ENCODE assay signal across 35 mouse cellular contexts in genomic region chr13:28432017-28432416, GRCm38 (mm10).
"Had no signal": no experiment of that assay in that cellular context is flagged by ENCODE, and none has a peak within 500 bp of the region (broad histone marks: within the 10 kb centered on the region; RNA-seq: fewer than 3 reads in every experiment).

No protein-coding gene starts in this region.

- H3K9ac ChIP-seq: heart, embryonic 12.5 days; heart, embryonic 13.5 days; heart, embryonic 15.5 days; hindbrain, embryonic 12.5 days; hindbrain, embryonic 13.5 days; hindbrain, embryonic 14.5 days; hindbrain, embryonic 15.5 days; intestine, embryonic 15.5 days; kidney, embryonic 15.5 days had no signal

- H3K9me3 ChIP-seq: heart, embryonic 10.5 days; heart, embryonic 12.5 days; heart, embryonic 13.5 days; heart, embryonic 15.5 days; hindbrain, embryonic 10.5 days; hindbrain, embryonic 12.5 days; hindbrain, embryonic 13.5 days; hindbrain, embryonic 15.5 days; intestine, embryonic 15.5 days; kidney, embryonic 15.5 days had no signal

- ATAC-seq: hindbrain, embryonic 16.5 days; hindbrain, postnatal 0 days; inflammation-experienced regulatory T-cells, adult 6 months; intestine, embryonic 15.5 days; intestine, embryonic 16.5 days; intestine, postnatal 0 days had no signal

- H3K27me3 ChIP-seq: heart, embryonic 12.5 days; heart, embryonic 13.5 days; heart, embryonic 15.5 days; hindbrain, embryonic 12.5 days; hindbrain, embryonic 13.5 days; hindbrain, embryonic 15.5 days; intestine, embryonic 15.5 days; kidney, embryonic 15.5 days had no signal

- H3K4me3 ChIP-seq: heart, embryonic 10.5 days; heart, embryonic 12.5 days; heart, embryonic 13.5 days; heart, embryonic 15.5 days; hindbrain, embryonic 10.5 days; hindbrain, embryonic 12.5 days; hindbrain, embryonic 13.5 days; hindbrain, embryonic 15.5 days; intestine, embryonic 15.5 days; kidney, embryonic 15.5 days; layer of hippocampus, adult 2 months; left cerebral cortex, adult 2 months had no signal

- H3K36me3 ChIP-seq: heart, embryonic 10.5 days; heart, embryonic 12.5 days; heart, embryonic 13.5 days; heart, embryonic 15.5 days; hindbrain, embryonic 10.5 days; hindbrain, embryonic 12.5 days; hindbrain, embryonic 13.5 days; hindbrain, embryonic 15.5 days; intestine, embryonic 15.5 days; kidney, embryonic 15.5 days had no signal

- DNase-seq: heart, postnatal 10 days; heart, postnatal 14 days; heart, postnatal 36 days; heart, postnatal 4 days; kidney, adult 11 months; kidney, adult 18-20 months; kidney, adult 2 months; kidney, adult 8-10 months; kidney, adult 9 months; kidney, postnatal 10 days; kidney, postnatal 14 days; kidney, postnatal 25 days; kidney, postnatal 36 days; kidney, postnatal 4 days; layer of hippocampus, adult 9-11 months; layer of hippocampus, postnatal 36 days had no signal

- H3K27ac ChIP-seq: heart, embryonic 10.5 days; heart, embryonic 13.5 days; heart, embryonic 15.5 days; hindbrain, embryonic 10.5 days; hindbrain, embryonic 12.5 days; hindbrain, embryonic 13.5 days; hindbrain, embryonic 14.5 days; hindbrain, embryonic 15.5 days; hindbrain, postnatal 0 days; intestine, embryonic 15.5 days; kidney, embryonic 15.5 days; kidney, postnatal 0 days; layer of hippocampus, adult 2 months; left cerebral cortex, adult 2 months had no signal

- H3K4me2 ChIP-seq: heart, embryonic 12.5 days; heart, embryonic 13.5 days; heart, embryonic 15.5 days; hindbrain, embryonic 12.5 days; hindbrain, embryonic 13.5 days; hindbrain, embryonic 14.5 days; hindbrain, embryonic 15.5 days; intestine, embryonic 15.5 days; kidney, embryonic 15.5 days had no signal

- H3K4me1 ChIP-seq: heart, embryonic 10.5 days; heart, embryonic 12.5 days; heart, embryonic 13.5 days; heart, embryonic 15.5 days; hindbrain, embryonic 10.5 days; hindbrain, embryonic 12.5 days; hindbrain, embryonic 13.5 days; hindbrain, embryonic 15.5 days; intestine, embryonic 15.5 days; kidney, embryonic 15.5 days had no signal
